Mouse (Mus musculus) forebrain, embryonic 14.5 days (tissue): ENCODE results near the gene Phrf1. TPM values are rescaled to one million over a fixed set of nuclear protein-coding genes. Genes with fewer than 3 reads are reported as not detected.

Source experiments
- ATAC-seq: fragments of 200-750 bp; cut with Nextera tagmentation; 2 replicates; pipeline ENCODE4 v1.8.0; 2017; ENCODE audit warnings: mild to moderate bottlenecking, moderate library complexity
- DNase-seq: peaks from one replicate; pipeline ENCODE4 v3.0.0-alpha.2; 2015; ENCODE audit warnings: low spot score
- H3K27ac ChIP-seq: fragments of 300-500 bp; sonication (generic); 2 replicates; pipeline ENCODE4 v1.5.1; 2014; ENCODE audit warnings: low read depth, mild to moderate bottlenecking, control low read depth, low read length, moderate library complexity
- H3K27me3 ChIP-seq: fragments of 300-500 bp; sonication (generic); replicated peaks from 2 replicates; pipeline ENCODE4 v1.6.1; 2014; ENCODE audit warnings: low read length, control low read depth, mixed read lengths; ENCODE audit not compliant: control insufficient read depth, insufficient read depth
- H3K36me3 ChIP-seq: fragments of 300-500 bp; sonication (generic); 2 replicates; pipeline ENCODE4 v1.6.1; 2014; ENCODE audit warnings: low read length, control low read depth; ENCODE audit not compliant: control insufficient read depth, insufficient read depth
- H3K4me1 ChIP-seq: fragments of 300-500 bp; sonication (generic); 2 replicates; pipeline ENCODE4 v1.6.1; 2014; ENCODE audit warnings: antibody characterized with exemption, low read length, control low read depth; ENCODE audit not compliant: control insufficient read depth, insufficient read depth
- H3K4me2 ChIP-seq: fragments of 300-500 bp; sonication (generic); 2 replicates; pipeline ENCODE4 v1.6.1; 2014; ENCODE audit warnings: mild to moderate bottlenecking, control low read depth, low read length
- H3K4me3 ChIP-seq: fragments of 300-500 bp; sonication (generic); 2 replicates; pipeline ENCODE4 v1.5.1; 2014; ENCODE audit warnings: low read depth, low read length, control low read depth
- H3K9ac ChIP-seq: fragments of 300-500 bp; sonication (generic); 2 replicates; pipeline ENCODE4 v1.6.1; 2014; ENCODE audit warnings: mild to moderate bottlenecking, low read length, control low read depth, moderate library complexity
- H3K9me3 ChIP-seq: fragments of 300-500 bp; sonication (generic); replicated peaks from 2 replicates; pipeline ENCODE4 v1.6.1; 2016; ENCODE audit warnings: low read length, control low read depth, mixed read lengths; ENCODE audit not compliant: control insufficient read depth
- WGBS: fragments of 180-500 bp; shearing (Covaris S2); extraction: QIAGEN DNeasy Blood & Tissue Kit; methylation state at CpG from one replicate; pipeline ENCODE4 v1.1.7; 2014; 5-methylcytosine and 5-hydroxymethylcytosine counted together
- microRNA counts: library from miRNA; unstranded; fragments of <30 nt; microRNA quantifications from one replicate; lab custom pipeline; 2016
- microRNA-seq: library from miRNA; unstranded; fragments of <30 nt; microRNA quantifications from one replicate; pipeline ENCODE4, GENCODE M21; 2016
- polyA plus RNA-seq: library from polyadenylated mRNA; unstranded; fragments of >200 nt; fragmentation: Nextera tagmentation; extraction: Ambion mirVana; gene quantifications from 2 replicates; pipeline ENCODE4 v1.2.1, GENCODE M21; 2014

Gene Phrf1
- polyA plus RNA-seq, 1 experiment from 2014 or later = 64.2 TPM

DNA sequence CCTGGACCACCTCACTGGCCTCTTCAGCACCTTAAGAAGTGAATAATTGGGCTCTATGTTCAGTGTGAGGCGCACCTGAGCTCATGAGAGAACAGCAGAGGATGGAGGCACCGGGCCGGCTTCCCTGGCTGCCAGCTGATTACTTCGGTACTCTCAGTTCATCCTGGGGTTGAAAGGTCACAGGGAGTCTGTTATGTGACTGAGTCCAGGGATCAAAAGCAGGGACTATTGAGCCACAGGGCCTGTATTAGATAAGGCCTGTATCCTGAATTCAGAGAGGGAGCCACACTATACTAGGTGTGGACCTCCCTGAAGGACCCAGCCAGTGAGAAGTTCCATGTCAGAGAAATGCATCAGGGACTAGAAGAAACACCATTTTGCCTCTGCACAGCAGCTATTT is 76.0 kb downstream of the Phrf1 start:
- Histone ChIP-seq H3K27ac (no peak overlapping the region), H3K4me1 (no peaks in the 10 kb centered on the region), H3K9ac (no peak overlapping the region), H3K27me3 (no peaks in the 10 kb centered on the region), H3K36me3 (peaks cover 98% of the 10 kb centered on the region), H3K4me3 (no peak overlapping the region), H3K9me3 (no peaks in the 10 kb centered on the region), H3K4me2 (no peak overlapping the region)
- ATAC-seq = no peak
- DNase-seq = no peak
- 93% methylated on average over 4 of the region's 4 CpGs for WGBS

MicroRNAs within 50 kb of the gene (microRNA counts, 519-probe panel; counts per million panel counts)
- microRNA mmu-miR-210 (lab: Ali Mortazavi, UCI) = 4,086 counts per million, percentile 46 among the panel's probes with 10 or more counts

Small RNA genes lying within 50 kb of the gene (microRNA-seq; reads per million reads assigned to microRNA genes)
- 220 reads per million, percentile 67 among the genes with 10 or more reads in this experiment for gene Mir210

Other genes starting within 250 kb of the Phrf1 start
- 24.7 and 29.7 TPM in 2 replicates for gene Ifitm3, start 218.0 kb upstream of the Phrf1 start, polyA plus RNA-seq
- 0.27 and 0.37 TPM in 2 replicates for gene Ifitm6, start 210.9 kb upstream of the Phrf1 start, polyA plus RNA-seq
- gene Gm17387, start 199.7 kb upstream of the Phrf1 start, polyA plus RNA-seq = not detected in 2 replicates
- 29.1 and 29.5 TPM in 2 replicates for gene B4galnt4, start 167.7 kb upstream of the Phrf1 start, polyA plus RNA-seq
- gene Pkp3, start 150.6 kb upstream of the Phrf1 start, polyA plus RNA-seq = not detected in 2 replicates
- 2.4 and 2.5 TPM in 2 replicates for gene Sigirr, start 128.2 kb upstream of the Phrf1 start, polyA plus RNA-seq
- gene Ano9, start 111.0 kb upstream of the Phrf1 start, polyA plus RNA-seq = 0.10 TPM in 1 of 2 replicates, not detected in the other
- 81.2 and 82.1 TPM in 2 replicates for gene Ptdss2, start 106.4 kb upstream of the Phrf1 start, polyA plus RNA-seq
- 54.7 and 56.7 TPM in 2 replicates for gene Rnh1, start 55.9 kb upstream of the Phrf1 start, polyA plus RNA-seq
- 70.2 and 96.3 TPM in 2 replicates for gene Hras, start 34.8 kb upstream of the Phrf1 start, polyA plus RNA-seq
- gene Lrrc56, start 34.6 kb upstream of the Phrf1 start, polyA plus RNA-seq = 6.7 and 8.9 TPM in 2 replicates
- gene Lmntd2, start 14.7 kb upstream of the Phrf1 start, polyA plus RNA-seq = 0.94 and 0.95 TPM in 2 replicates
- 23.7 and 23.8 TPM in 2 replicates for gene Rassf7, start 12.9 kb upstream of the Phrf1 start, polyA plus RNA-seq
- gene Irf7, start 37.7 kb downstream of the Phrf1 start, polyA plus RNA-seq = 0.97 and 1.0 TPM in 2 replicates
- not detected in 2 replicates for gene Cdhr5, start 48.0 kb downstream of the Phrf1 start, polyA plus RNA-seq
- 1.5 and 2.6 TPM in 2 replicates for gene Sct, start 50.3 kb downstream of the Phrf1 start, polyA plus RNA-seq
- gene Drd4, start 63.2 kb downstream of the Phrf1 start, polyA plus RNA-seq = 0.37 and 0.68 TPM in 2 replicates
- gene Deaf1, start 98.9 kb downstream of the Phrf1 start, polyA plus RNA-seq = 118 and 143 TPM in 2 replicates
- 39.1 and 41.0 TPM in 2 replicates for gene Tmem80, start 99.0 kb downstream of the Phrf1 start, polyA plus RNA-seq
- 0.25 and 0.67 TPM in 2 replicates for gene Eps8l2, start 110.1 kb downstream of the Phrf1 start, polyA plus RNA-seq
- gene Taldo1, start 163.4 kb downstream of the Phrf1 start, polyA plus RNA-seq = 418 and 419 TPM in 2 replicates
- gene Gatd1, start 185.4 kb downstream of the Phrf1 start, polyA plus RNA-seq = 41.7 and 43.4 TPM in 2 replicates
- gene Cend1, start 200.7 kb downstream of the Phrf1 start, polyA plus RNA-seq = 21.3 and 25.1 TPM in 2 replicates
- gene Slc25a22, start 209.1 kb downstream of the Phrf1 start, polyA plus RNA-seq = 56.0 and 81.6 TPM in 2 replicates
- 5.4 and 5.6 TPM in 2 replicates for gene Pidd1, start 215.2 kb downstream of the Phrf1 start, polyA plus RNA-seq
- gene Rplp2, start 218.6 kb downstream of the Phrf1 start, polyA plus RNA-seq = 740 and 845 TPM in 2 replicates
- 16.3 and 20.5 TPM in 2 replicates for gene Pnpla2, start 226.4 kb downstream of the Phrf1 start, polyA plus RNA-seq
- gene Cracr2b, start 232.3 kb downstream of the Phrf1 start, polyA plus RNA-seq = 3.0 and 4.3 TPM in 2 replicates
- 56.8 and 60.4 TPM in 2 replicates for gene Cd151, start 238.6 kb downstream of the Phrf1 start, polyA plus RNA-seq
- gene Polr2l, start 246.3 kb downstream of the Phrf1 start, polyA plus RNA-seq = 72.2 and 79.3 TPM in 2 replicates
- 29.9 and 30.9 TPM in 2 replicates for gene Tspan4, start 246.5 kb downstream of the Phrf1 start, polyA plus RNA-seq